Mouse (Mus musculus): ENCODE measurements around the gene Lrrc49.

Lrrc49 gene

DNA sequence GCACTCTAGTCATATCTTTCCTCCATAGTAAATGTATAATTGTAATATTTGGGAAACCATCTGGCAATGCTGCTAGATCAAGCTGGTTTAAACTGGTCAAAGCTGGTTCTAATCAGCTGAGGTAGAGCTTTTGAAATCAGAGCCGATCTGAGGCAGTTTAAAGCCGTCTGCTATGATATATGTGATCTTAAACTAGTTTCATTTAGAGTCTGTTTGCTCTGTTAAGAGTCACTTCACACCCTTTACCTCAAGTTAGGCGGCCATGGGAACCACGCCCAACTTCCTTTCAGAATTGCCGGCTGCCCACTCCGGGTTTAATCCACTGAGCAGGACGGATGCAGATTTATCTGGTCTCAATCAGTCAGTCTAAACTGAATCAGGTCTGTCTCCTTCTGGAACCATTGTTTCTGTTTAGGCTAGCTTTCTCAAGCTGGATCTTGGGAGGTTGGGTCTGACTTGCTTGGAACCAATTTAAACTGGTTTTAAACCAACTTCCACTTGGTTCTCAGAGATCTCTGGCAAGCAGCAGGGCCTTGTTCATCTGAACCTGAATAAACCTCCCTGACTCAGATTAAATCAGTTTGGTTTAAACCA lies 144.4 kb downstream of the Lrrc49 start:
- no peak for DNase-seq (ENCODE audit: low spot score)

DNA sequence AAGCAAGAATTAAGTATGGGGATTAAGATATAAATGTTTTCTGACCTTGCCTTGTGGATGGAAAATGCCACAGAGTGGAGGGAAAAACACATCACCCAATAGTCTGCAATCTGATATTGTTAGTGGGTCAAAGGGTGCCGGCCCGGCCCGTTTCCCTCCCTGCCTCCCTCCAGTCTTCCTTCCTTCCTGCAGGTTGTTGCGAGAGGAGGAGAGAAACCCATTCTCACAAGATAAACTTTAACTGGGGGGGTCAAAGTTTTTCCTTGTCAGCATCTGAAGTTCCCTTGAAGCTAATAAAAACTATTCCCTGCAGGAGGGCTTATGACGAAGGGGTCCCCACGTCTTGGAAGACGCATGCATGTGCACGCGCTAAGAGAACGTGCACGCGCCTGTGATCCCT lies 157.6 kb downstream of the Lrrc49 start:
- DNase-seq (ENCODE audit: low spot score) = no peak

DNA sequence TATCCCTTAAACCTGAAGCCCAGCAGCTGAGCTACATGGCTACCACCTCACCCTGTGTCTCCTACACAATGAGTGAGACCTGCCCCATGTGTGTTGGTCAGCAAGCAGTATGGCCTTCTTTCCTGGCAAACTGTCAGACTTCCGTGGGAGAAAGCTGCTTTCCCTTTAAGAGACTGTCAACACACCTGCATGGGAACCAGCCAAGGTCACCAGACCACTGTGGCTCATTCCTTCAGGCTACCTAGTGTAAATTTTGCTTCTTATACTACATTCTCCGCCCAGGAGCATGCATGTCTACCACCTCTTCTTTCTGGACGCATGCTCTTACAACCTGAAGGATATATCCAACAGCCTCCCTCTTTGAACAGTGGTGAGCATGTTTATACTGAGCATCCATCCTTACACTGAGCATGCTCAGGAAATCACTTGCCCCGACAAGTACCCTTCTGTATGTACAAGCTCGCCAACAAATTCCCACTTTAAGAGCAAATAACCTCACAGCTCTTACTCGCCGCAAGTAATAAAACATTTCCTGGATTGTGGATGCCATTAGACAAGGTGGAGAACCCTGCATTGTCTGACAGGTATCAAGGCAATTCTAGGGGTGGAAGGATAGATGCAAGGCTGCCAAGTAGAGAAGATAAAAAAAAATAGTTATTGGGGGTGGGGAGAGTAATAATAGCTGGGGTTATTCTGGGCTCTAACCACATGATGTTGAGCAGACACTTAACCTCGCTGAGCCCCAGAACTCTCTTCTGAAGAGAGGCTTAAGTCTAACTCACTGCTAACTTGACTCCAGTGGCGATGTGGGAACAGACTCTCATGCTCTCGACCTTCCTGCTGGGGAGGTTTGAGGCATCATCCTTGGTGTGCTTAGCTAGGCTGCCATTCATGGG lies 158.4 kb downstream of the Lrrc49 start:
- DNase-seq (ENCODE audit: low spot score) = no peak

DNA sequence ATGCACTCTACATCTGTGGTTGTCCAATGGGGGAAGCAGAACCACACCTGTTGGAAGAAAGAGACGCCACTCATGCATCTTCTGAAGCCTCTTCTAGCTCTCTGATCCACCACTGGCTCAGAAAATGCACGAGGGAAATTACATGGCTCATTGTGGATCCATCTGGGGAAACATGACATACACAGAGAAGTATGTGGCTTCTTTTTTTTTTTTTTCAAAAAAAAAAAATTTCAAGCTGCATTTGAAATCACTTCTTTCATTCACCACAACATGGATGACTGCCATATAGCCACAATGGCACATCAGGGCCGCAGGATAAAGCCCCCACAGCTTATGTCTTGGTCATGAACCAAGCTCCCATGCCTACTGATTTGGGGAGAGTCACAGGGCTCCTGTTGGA lies 159.7 kb downstream of the Lrrc49 start:
- no peak for DNase-seq (ENCODE audit: low spot score)

DNA sequence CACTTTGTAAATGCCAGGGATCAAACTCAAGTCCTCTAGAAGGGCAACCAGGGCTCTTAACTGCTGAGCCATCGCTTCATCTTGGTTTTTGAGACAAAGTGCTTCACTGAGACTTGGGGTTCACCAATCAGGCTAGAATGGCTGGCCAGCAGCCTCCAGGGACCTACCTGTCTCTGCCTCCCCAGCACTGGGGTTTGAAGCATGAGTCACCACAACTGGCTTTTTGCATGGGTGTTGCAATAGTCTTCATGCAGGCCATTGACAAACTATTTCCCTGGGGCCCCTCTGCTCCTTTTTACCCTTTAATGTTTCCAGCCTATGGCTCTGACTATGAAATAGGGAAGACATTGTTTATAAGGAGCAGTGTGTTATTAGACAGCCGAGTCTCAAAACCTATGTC lies 160.1 kb downstream of the Lrrc49 start:
- no peak for DNase-seq (ENCODE audit: low spot score)

DNA sequence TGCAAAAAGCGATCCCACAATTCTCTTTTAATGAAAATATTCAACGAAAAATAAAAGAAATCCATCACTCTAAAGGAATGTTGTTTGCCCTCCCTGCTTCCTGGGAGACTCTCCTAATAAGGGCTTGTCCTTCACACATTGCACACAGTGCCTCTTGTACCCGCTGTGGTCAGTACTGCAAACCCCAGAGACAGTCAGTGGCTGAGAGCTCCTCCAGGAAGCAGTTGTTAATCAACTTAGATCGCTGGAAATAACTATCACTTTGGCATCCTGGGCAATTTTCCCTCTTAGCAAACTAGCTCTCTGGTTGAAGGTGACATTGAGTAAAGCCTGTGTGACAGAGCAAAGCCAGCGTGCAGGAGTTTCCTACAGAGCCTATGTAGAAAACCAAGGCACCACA lies 160.9 kb downstream of the Lrrc49 start:
- DNase-seq (ENCODE audit: low spot score) = no peak

DNA sequence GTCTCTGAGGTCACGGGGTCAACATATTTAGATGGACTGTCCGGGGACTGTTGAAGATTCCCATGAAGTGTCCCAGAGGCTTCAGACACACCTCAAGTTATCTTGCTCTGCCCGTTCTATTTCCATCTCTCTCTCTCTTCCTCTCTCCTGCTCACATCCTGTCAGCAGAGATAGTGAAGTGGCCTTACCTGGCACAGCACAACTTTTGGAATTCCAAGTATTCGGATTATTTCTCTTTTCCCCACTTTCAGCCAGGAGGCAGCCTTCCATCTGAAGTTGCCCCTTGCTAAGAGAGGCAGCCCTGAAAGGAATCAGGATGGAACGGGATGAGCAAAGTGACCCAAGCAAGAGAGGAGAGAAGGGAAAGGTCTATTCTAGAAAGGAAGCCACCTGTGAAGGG lies 161.8 kb downstream of the Lrrc49 start:
- DNase-seq (ENCODE audit: low spot score) = no peak

DNA sequence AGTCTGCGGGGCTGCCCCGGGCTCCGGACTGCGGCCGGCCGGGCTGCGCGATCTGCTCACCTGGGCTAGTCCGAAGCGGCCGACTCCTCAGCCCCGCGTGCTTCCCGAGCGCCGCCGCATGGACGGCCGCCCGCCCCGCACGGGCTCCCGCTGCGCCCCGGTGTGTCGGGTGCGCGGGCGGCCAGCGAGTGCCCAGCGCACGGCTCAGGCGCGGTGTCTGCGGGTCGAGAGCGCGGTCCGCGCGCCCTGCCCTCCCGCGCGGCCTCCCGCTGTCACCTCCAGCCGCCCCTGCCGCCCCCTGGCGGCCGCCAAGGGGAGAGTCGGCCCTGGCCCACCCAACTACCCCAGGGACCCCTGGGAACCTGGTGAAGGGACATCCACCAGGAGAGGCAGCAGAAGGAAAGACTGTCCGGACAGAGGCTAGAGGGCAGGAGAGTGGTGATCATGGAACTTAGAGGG lies 166.1 kb downstream of the Lrrc49 start, which contains the start of gene Thsd4:
Thsd4 (minus strand) TSS at position 241 of the 459 bp plus-strand sequence.
- peak; percentile 62 for DNase-seq (ENCODE audit: low spot score)

DNA sequence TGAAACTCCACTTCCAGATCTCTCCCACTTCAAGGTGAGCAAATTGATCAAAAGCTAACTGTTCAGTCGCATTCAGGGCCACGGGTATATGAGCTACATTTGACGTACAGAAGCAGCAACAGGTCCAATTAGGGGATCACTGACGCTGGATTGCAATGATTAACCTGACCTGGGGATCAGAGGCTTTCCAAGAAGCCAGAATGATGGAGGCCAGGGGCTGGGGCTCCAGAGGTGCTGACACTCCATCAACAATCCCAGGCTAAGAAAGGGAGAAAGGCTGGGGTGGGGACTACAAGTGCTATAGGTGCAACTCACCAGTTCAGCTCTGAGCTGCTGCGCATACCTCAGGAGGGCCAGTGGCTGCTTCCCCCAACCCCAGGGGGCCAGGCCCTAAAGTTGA lies 166.8 kb downstream of the Lrrc49 start:
- DNase-seq (ENCODE audit: low spot score) = no peak

DNA sequence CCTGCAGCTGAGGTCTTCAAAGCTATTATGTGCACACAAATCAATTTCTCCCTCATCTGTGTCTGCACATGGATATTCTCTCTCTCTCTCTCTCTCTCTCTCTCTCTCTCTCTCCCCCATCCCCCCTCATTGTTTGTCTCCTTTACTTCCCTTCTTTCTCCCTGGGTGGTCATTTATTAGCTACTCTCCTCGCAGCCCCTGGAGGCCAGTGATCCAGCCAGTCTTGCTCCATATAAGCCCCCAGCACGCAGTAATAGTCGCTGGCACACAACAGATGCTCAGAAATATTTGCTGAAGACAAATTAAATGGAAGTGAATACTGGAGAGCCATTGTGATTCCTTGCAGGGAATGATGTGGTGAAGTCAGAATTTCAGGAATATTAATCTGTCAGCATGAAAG lies 168.4 kb downstream of the Lrrc49 start:
- no peak for DNase-seq (ENCODE audit: low spot score)

Measured in urinary bladder, postnatal 25 days (tissue).